Mouse (Mus musculus) brain, embryonic 14.5 days (tissue): Measurements from ENCODE around the gene Sebox.

Source experiments
- CTCF ChIP-seq: fragments of 200-500 bp; IDR thresholded peaks from 2 replicates; pipeline ENCODE4 v1.5.1; 2012; ENCODE audit warnings: inconsistent platforms, mild to moderate bottlenecking, moderate library complexity, borderline replicate concordance; ENCODE audit not compliant: insufficient read depth, insufficient read length; ENCODE audit errors: extremely low read depth
- POLR2A ChIP-seq: fragments of 200-500 bp; IDR thresholded peaks from 2 replicates; pipeline ENCODE4 v1.6.1; 2012; ENCODE audit warnings: mild to moderate bottlenecking, inconsistent platforms, borderline replicate concordance; ENCODE audit not compliant: poor library complexity, insufficient read depth, insufficient read length, severe bottlenecking; ENCODE audit errors: extremely low read depth

DNA sequence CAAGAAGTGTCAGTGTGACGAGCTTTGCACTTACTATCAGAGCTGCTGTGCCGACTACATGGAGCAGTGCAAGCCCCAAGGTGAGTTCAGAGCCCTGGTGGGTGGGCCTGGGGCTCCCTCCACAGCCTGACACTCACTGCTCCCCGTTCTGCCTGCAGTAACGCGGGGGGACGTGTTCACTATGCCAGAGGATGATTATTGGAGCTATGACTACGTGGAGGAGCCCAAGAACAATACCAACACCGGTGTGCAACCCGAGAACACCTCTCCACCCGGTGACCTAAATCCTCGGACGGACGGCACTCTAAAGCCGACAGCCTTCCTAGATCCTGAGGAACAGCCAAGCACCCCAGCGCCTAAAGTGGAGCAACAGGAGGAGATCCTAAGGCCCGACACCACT, 3.7 kb upstream of the Sebox start:
- no peak for TF ChIP-seq POLR2A
- TF ChIP-seq CTCF, result no peak
